Mouse (Mus musculus) forebrain, embryonic 14.5 days (tissue): ENCODE measurements around the gene 1600002K03Rik. TPM values are rescaled to one million over a fixed set of nuclear protein-coding genes. Genes with fewer than 3 reads are reported as not detected.
A peak's percentile ranks its signal among the peaks of the same experiment; 100 is the strongest.

ENCODE experiments used
- ATAC-seq: fragments of 200-750 bp; cut with Nextera tagmentation; 2 replicates; pipeline ENCODE4 v1.8.0; 2017; ENCODE audit warnings: mild to moderate bottlenecking, moderate library complexity
- DNase-seq: peaks from one replicate; pipeline ENCODE4 v3.0.0-alpha.2; 2015; ENCODE audit warnings: low spot score
- H3K27ac ChIP-seq: fragments of 300-500 bp; sonication (generic); 2 replicates; pipeline ENCODE4 v1.5.1; 2014; ENCODE audit warnings: low read depth, mild to moderate bottlenecking, control low read depth, low read length, moderate library complexity
- H3K27me3 ChIP-seq: fragments of 300-500 bp; sonication (generic); replicated peaks from 2 replicates; pipeline ENCODE4 v1.6.1; 2014; ENCODE audit warnings: low read length, control low read depth, mixed read lengths; ENCODE audit not compliant: control insufficient read depth, insufficient read depth
- H3K36me3 ChIP-seq: fragments of 300-500 bp; sonication (generic); 2 replicates; pipeline ENCODE4 v1.6.1; 2014; ENCODE audit warnings: low read length, control low read depth; ENCODE audit not compliant: control insufficient read depth, insufficient read depth
- H3K4me1 ChIP-seq: fragments of 300-500 bp; sonication (generic); 2 replicates; pipeline ENCODE4 v1.6.1; 2014; ENCODE audit warnings: antibody characterized with exemption, low read length, control low read depth; ENCODE audit not compliant: control insufficient read depth, insufficient read depth
- H3K4me2 ChIP-seq: fragments of 300-500 bp; sonication (generic); 2 replicates; pipeline ENCODE4 v1.6.1; 2014; ENCODE audit warnings: mild to moderate bottlenecking, control low read depth, low read length
- H3K4me3 ChIP-seq: fragments of 300-500 bp; sonication (generic); 2 replicates; pipeline ENCODE4 v1.5.1; 2014; ENCODE audit warnings: low read depth, low read length, control low read depth
- H3K9ac ChIP-seq: fragments of 300-500 bp; sonication (generic); 2 replicates; pipeline ENCODE4 v1.6.1; 2014; ENCODE audit warnings: mild to moderate bottlenecking, low read length, control low read depth, moderate library complexity
- H3K9me3 ChIP-seq: fragments of 300-500 bp; sonication (generic); replicated peaks from 2 replicates; pipeline ENCODE4 v1.6.1; 2016; ENCODE audit warnings: low read length, control low read depth, mixed read lengths; ENCODE audit not compliant: control insufficient read depth
- WGBS: fragments of 180-500 bp; shearing (Covaris S2); extraction: QIAGEN DNeasy Blood & Tissue Kit; methylation state at CpG from one replicate; pipeline ENCODE4 v1.1.7; 2014; 5-methylcytosine and 5-hydroxymethylcytosine counted together
- polyA plus RNA-seq: library from polyadenylated mRNA; unstranded; fragments of >200 nt; fragmentation: Nextera tagmentation; extraction: Ambion mirVana; gene quantifications from 2 replicates; pipeline ENCODE4 v1.2.1, GENCODE M21; 2014

Gene 1600002K03Rik
- polyA plus RNA-seq, 1 experiment from 2014 or later: 9.0 TPM

- Histone ChIP-seq H3K36me3 (peaks cover 63% of the 10 kb centered on the region), H3K4me2 (peak overlapping the region; percentile 95), H3K27ac (peak overlapping the region; percentile 100), H3K4me1 (peaks cover 17% of the 10 kb centered on the region), H3K4me3 (peak overlapping the region; percentile 100), H3K9me3 (no peaks in the 10 kb centered on the region), H3K9ac (peak overlapping the region; percentile 100), H3K27me3 (no peaks in the 10 kb centered on the region)
- peak; percentile 87 for DNase-seq
- under 1% methylated on average over 37 of the region's 71 CpGs for WGBS
- ATAC-seq: peak; percentile 11
These were observed 22.2 kb upstream of the 1600002K03Rik start for GRCm38 (mm10) chr10:80150226-80151210.

GRCm38 (mm10) chr10:80151211-80152034 is 21.3 kb upstream of the 1600002K03Rik start:
- under 1% methylated on average over 26 of the region's 26 CpGs for WGBS
- H3K9ac ChIP-seq: peak overlapping the region; percentile 100
- peak overlapping the region; percentile 95 for H3K4me2 ChIP-seq
- DNase-seq (peak; percentile 58), ATAC-seq (no peak)
- peaks cover 65% of the 10 kb centered on the region for H3K36me3 ChIP-seq
- H3K27ac ChIP-seq: peak overlapping the region; percentile 100
- H3K27me3 ChIP-seq: no peaks in the 10 kb centered on the region
- peaks cover 17% of the 10 kb centered on the region for H3K4me1 ChIP-seq
- no peaks in the 10 kb centered on the region for H3K9me3 ChIP-seq
- H3K4me3 ChIP-seq: peak overlapping the region; percentile 100

GRCm38 (mm10) chr10:80152071-80152872 is 20.5 kb upstream of the 1600002K03Rik start:
- Histone ChIP-seq H3K4me1 (peaks cover 17% of the 10 kb centered on the region), H3K36me3 (peaks cover 67% of the 10 kb centered on the region)

GRCm38 (mm10) chr10:80152873-80153260 is 19.9 kb upstream of the 1600002K03Rik start:
- peaks cover 17% of the 10 kb centered on the region for H3K4me1 ChIP-seq
- WGBS: 46% methylated on average over 3 of the region's 3 CpGs

More at GRCm38 (mm10) chr10:80152071-80152872, 20.5 kb upstream of the 1600002K03Rik start:
- Histone ChIP-seq H3K27ac (peak overlapping the region; percentile 100), H3K9me3 (no peaks in the 10 kb centered on the region), H3K4me3 (peak overlapping the region; percentile 100), H3K4me2 (peak overlapping the region; percentile 95), H3K9ac (peak overlapping the region; percentile 100), H3K27me3 (no peaks in the 10 kb centered on the region)
- no peak for ATAC-seq
- no peak for DNase-seq
- 2% methylated on average over 15 of the region's 15 CpGs for WGBS

GRCm38 (mm10) chr10:80153713-80154112 is 19.0 kb upstream of the 1600002K03Rik start:
- H3K27ac ChIP-seq: peak overlapping the region; percentile 44
- WGBS: 86% methylated on average over 19 of the region's 19 CpGs
- H3K36me3 ChIP-seq: peaks cover 80% of the 10 kb centered on the region
- ATAC-seq (no peak), DNase-seq (no peak)
- no peaks in the 10 kb centered on the region for H3K27me3 ChIP-seq
- peaks cover 21% of the 10 kb centered on the region for H3K4me1 ChIP-seq
- peak overlapping the region; percentile 95 for H3K4me2 ChIP-seq
- peak overlapping the region; percentile 100 for H3K9ac ChIP-seq
- no peaks in the 10 kb centered on the region for H3K9me3 ChIP-seq
- H3K4me3 ChIP-seq: 0 out of 2 replicates have a peak overlapping the region, but pooled peaks have one; percentile 100

More at GRCm38 (mm10) chr10:80152873-80153260, 19.9 kb upstream of the 1600002K03Rik start:
- Histone ChIP-seq H3K9me3 (no peaks in the 10 kb centered on the region), H3K27ac (peak overlapping the region; percentile 100; the same call in 1 of the 2 replicates), H3K27me3 (no peaks in the 10 kb centered on the region), H3K9ac (peak overlapping the region; percentile 100), H3K4me2 (peak overlapping the region; percentile 95), H3K36me3 (peaks cover 72% of the 10 kb centered on the region), H3K4me3 (peak overlapping the region; percentile 100)
- no peak for ATAC-seq
- DNase-seq: no peak

- no peak for DNase-seq
- Histone ChIP-seq H3K4me1 (peaks cover 23% of the 10 kb centered on the region), H3K27ac (no peak overlapping the region), H3K9ac (no peak overlapping the region), H3K4me2 (0 out of 2 replicates have a peak overlapping the region, but pooled peaks have one; percentile 9), H3K36me3 (peaks cover 81% of the 10 kb centered on the region), H3K9me3 (no peaks in the 10 kb centered on the region), H3K27me3 (no peaks in the 10 kb centered on the region), H3K4me3 (no peak overlapping the region)
- 79% methylated on average over 7 of the region's 7 CpGs for WGBS
- ATAC-seq: no peak
These were observed 18.4 kb upstream of the 1600002K03Rik start for GRCm38 (mm10) chr10:80154384-80154783.

GRCm38 (mm10) chr10:80155277-80155676 is 17.5 kb upstream of the 1600002K03Rik start:
- Histone ChIP-seq H3K27me3 (no peaks in the 10 kb centered on the region), H3K4me3 (no peak overlapping the region), H3K4me1 (peaks cover 24% of the 10 kb centered on the region), H3K4me2 (0 out of 2 replicates have a peak overlapping the region, but pooled peaks have one; percentile 9), H3K36me3 (peaks cover 77% of the 10 kb centered on the region), H3K9me3 (no peaks in the 10 kb centered on the region), H3K27ac (peak overlapping the region; percentile 33; the same call in 1 of the 2 replicates), H3K9ac (no peak overlapping the region; the same call in 1 of the 2 replicates)
- DNase-seq: no peak
- WGBS: 53% methylated on average over 1 of the region's 1 CpGs
- ATAC-seq: no peak
